Mouse (Mus musculus) spleen, postnatal 14 days (tissue): ENCODE measurements around the gene Surf4.

Source experiments
- DNase-seq, 2 experiments: peaks; one replicate each; pipeline ENCODE4 v3.0.0; 2021 to 2022; ENCODE audit warnings: low spot score in 2 of 2

The Surf4 gene

DNA sequence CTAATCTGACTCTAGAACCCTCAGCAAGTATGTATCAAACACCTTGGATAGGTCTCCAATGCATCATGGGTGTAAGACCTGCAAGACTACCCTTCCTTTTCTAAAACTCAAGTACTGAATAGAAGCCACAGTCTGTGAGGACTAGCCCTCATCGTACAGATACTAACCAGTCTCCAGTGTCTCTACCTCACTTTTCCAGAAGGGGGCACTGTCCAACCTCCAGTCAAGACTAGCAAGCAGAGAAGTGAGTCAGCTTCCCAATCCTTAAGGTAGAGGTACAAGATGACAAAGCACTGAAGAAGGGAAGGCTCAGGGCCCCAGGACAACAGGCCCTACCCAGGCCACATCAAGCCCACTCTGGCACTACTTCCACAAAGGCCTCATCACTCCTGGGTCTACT, 3.3 kb downstream of the Surf4 start:
- DNase-seq = peak; percentile 29 to 67

DNA sequence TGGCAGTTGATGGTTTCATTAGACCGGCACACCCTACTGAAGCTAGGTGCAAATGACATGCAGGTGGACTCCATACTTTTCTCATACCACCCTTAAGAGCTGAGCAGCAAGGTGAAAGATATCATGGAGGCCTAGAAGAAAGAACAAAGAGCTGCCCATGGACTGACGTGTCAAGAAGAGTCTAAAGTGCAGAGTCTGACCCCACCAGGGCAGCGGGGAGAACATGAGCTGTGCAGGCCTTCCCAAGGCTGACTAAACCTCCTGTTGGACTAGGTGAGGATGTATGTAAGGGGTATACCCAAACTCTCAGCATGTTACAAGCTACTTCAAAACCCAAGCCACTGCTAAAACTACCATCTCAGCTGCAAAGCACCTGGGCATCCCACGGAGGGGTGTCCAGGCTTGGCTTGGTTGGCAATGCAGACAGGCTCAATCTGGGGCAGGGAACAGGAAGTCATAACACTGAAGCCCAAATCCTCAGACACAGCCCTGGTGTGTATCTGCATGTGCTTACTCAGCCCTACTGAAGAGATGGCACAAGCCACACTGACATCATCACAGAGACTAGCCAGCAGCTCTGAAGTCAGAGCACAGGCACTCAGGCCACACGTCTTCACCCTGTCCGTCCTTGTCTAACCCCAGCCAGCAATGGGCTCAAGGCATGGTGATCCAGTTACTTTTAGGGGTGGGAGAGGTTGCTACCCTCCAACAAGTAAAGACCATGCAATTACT, 5.8 kb downstream of the Surf4 start:
- no peak for DNase-seq

DNA sequence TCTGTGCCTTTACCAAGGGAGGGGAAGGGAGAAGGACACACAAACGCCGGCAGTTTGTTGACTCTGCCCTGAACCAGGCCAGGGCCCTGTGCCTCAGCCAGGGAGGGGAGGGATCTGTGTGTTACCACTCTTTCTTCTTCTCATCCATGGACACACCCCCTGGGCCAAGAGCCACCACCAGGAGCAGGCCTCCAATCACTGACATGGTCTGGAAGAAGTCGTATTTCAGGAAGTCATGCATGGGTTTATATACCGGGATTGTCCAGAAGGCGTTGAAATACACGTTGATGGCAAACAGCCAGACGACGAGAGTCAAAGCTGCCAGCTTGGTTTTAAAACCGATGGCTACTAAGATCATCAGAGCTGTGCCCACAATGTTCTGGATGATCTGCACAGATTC, 11.9 kb downstream of the Surf4 start:
- no peak for DNase-seq

DNA sequence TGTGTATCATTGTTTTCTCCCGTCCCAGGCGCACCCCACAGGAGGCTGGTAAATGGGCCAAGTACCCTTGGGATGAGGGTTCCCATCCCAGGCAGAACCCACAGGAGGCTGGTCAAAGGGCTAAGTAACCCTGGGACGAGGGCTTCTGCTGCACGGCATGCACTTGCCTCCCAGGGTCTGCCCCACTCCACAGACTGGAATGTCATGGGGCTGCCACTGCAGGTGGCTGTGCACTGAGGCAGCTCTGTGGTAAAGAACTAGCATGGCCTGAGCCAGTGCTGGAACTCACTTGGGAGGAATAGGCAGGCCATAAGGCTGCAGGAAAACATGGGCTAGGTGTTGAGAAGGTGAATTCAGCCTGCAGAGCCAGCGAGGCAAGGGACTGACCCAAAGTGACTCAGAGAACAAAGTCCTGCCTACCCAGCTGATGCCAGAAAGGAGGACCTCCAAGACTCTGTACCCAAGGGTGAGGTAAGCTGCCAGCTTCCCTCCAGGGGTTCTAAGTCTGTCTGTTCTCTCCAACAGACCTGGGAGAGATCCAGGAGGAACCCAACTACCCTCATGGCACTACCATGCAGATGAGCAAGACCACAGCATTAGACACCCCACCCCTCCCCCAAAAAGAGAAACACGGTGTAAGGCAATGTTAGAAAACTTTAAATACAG, 13.4 kb downstream of the Surf4 start:
- DNase-seq = no peak

DNA sequence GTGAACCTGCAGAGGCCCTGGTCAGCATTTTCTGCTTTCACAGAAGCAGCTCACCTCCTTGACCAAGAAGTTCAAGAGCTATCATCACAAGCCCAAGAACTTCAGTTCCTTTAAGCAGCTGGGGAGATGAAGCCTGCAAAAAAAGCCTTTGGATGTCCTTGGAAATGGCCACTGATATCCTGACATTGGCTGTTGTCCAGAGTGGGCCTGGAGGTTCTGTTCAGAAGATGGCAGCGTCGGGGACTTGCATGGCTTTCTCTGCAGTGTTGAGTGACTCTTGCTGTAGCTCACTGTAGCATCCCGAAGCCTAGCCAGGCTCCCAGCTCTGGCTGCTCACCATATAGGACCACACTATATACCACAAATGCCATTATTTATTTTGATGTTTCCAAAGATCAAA, 14.0 kb downstream of the Surf4 start:
- no peak for DNase-seq

DNA sequence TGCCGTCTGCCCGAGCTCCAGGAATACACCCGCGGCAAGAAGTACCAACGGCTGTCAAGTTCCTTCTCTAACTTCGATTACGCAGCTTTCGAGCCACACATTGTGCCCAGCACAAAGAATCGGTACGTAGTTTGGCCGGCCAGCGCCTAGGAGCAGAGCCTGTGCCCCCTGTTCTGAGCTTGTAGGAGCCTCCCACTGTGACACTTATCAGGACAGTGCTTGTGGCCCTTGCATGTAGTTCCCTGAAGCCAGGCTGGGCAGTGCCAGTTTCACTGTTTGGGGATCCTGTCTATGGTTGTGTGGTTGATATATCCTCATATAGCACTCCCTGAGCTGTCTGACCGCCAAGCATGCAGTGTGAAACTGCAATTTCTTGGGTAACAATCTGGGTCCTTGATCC, 17.0 kb downstream of the Surf4 start:
- no peak for DNase-seq

DNA sequence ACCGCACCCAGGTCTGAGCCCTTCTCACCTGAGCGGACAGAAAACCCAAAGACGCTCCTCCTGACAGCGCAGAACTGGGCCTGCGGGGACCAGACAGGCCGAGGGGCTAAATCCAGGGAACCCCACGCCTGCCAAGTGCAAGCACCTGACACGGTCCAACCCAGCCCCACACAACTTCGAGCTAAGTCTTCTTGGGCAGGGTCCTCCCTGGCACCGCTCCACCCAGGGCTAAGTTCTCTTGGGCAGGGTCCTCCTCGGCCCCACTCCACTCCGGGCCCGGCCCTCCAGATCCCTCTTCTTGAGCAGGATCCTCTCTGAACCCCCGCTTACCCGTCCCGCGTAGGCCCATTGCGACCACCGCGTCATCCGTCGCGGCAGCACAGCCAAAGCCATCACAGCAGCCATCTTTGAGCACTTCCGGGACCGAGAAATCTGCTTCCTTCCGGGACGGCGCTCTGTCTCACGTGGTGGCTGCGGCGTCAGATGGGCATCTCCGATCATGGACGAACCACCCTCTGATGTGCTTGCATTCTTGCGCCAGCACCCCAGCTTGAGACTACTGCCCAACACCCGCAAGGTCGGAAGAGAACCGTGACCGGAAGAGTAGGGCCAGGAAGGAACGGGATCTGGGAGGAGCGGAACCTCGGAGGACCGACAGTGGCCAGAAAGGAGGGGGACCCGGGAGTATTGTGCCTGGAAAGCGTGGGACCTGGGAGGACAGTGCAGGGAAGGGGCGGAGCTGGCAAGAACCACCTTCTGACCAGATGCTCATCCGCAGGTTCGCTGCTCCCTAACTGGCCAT, 17.6 kb downstream of the Surf4 start, which contains the start of the genes Surf2 and Surf1:
Gene Surf2 (plus strand): TSS at position 441 of the 802 bp plus-strand sequence.
Gene Surf1 (minus strand): TSS at position 604 of the 802 bp plus-strand sequence.
- peak; percentile 49 to 69 for DNase-seq

DNA sequence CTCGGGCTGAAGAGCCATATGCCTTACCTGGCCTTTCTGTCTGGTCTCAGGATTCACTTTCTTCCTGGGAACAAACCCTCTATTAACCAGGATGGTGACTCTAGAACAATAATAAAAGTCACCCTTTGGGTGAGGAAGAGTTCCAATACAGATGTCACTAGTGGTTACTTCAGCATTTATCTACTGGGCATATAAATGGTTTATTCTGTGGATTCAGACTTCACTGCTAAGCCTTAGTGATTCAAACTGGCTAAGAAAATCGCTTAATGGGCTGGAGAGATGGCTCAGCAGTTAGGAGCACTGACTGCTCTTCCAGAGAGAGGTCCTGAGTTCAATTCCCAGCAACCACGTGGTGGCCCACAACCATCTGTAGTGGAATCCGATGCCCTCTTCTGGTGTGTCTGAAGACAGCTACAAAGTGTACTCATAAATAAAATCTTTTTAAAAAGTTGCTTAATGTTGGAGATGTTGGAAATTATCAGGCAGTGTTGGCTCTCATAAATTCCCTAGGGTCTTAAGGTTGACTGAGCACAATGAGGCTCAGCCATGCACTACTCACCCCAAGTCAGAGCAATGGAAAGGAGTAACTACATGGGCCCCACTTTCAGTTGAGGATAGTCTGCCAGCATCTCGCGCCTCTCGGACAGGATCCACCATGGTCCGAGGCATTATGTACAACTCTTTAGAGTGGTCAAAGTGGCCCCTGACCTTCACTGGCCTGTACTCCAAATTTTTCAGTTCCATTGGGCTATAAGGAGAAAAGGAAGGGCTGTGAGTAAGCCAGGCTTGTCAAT, 19.4 kb downstream of the Surf4 start:
- DNase-seq = no peak

DNA sequence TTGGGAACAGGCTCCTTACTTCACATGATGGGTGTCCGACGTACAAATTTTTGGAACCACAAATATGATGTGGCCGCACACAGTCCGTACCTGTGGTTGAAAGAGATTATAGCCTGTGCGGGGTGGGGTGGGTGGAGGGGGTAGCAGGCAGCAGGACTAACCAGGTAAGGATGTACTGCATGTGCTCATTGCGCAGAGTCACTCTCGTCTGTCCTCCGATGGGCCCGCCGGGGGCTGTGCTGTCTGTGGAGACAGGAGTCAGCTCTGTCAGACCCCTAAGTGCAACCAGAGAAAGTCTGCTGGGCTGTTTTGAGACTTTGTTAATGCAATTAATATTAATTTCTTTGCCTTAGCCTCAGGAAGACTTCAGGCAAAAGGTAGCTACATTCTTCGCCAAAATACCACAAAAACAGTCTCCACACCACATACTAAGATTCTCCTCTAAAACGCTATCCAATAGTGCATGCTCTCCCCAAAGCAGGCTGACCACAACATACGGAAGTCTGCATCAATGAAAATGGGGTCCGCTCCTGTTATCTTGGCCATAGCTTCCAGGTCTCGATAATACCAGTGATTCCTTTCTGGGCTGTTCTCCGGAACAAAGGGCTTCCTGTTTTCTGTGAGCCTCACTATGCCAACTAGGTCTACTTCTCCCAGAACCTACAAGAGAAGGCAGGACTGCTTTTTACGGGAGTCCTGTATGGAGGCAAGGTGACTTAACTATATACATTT, 20.1 kb downstream of the Surf4 start:
- no peak for DNase-seq

DNA sequence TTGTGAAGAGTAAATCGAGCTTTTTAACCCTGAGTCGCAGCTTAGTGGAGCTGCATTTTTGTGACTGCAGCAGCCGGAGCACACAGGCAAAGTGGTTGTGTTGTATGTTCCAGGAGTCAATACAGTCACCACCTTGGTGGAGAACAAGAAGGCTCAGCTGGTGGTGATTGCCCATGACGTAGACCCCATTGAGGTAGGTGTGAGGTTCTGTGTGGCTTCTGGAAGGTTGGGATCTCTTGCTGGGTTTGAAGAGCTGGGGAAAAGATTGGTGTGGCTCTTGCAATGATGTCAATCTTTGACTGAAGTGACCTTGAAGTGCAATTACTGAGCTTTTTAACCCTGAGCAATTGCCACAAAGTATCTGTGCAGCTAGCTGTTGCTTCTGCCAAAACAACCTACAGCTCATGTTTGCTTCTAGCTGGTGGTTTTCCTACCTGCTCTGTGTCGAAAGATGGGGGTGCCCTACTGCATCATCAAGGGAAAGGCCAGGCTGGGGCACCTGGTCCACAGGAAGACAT, 21.4 kb downstream of the Surf4 start:
- DNase-seq = no peak

DNA sequence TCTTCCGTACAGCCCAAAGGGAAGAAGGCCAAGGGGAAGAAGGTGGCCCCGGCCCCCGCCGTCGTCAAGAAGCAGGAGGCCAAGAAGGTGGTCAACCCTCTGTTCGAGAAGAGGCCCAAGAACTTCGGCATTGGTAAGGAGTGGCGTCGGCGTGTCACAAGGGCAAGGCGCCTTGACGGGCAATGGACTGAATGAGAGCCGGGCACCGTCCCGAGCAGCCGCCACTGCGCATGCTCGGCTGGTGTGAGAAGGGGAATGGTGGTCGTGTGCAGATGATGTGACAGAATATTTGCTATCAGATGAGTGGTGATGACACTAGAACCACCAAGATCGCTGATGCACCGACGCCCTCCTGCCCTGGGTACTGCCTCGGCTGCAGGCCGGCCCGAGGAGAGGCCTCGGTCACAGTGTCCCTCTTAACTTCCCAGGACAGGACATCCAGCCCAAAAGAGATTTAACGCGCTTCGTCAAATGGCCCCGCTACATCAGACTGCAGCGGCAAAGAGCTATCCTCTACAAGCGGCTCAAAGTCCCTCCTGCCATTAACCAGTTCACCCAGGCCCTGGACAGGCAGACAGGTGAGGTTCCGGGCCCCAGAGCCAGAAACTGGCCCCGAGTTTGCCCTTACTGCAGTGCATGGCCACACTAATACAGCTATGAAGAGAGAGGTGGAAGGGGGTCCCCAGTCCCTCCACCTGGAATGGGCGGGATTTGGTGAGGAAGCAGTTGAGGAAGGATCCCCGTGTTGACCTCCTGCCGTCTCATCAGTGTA, 22.5 kb downstream of the Surf4 start:
- peak in 1 of 2 experiments; percentile 41 for DNase-seq

DNA sequence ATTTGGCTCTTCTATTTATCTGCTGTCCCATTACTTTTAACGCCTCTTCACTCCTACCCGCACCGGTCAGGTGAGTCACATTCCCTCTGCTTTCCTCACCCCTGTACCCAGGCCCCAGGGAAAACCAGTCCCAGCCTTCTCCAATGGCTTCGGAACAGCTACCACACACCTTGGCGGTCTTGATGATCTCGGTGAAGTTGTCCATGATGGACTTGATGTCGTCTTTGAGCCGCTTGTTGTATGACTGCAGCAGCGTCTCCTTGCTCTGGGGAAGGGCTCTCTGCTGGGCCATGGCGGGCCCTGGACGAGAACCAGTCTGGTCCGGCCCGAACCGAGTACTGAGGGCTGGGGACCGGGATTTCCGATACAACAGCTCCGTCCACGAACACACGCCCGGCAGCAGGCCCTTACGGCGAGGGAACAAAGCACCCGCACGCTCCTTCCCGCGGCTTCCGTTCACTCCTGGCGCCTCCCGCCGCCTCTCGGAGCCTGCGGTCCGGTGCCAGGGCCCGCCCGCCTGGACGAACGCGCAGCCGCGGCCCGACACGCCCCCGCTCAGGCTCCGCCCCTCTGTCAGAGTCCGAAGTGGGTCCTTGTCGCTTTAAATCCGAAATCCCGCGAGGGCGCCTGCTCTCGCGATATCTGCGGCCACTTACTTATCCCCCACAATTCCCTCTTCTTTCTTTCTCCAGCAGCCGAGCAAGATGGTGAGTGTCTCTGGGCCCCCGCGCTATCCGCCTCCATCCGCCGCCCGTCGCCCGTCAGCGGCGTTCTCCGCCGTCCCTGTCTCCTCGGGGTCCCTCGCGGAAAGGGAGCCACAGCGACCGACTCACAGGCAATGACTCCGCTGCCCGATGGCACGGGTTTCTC, 23.4 kb downstream of the Surf4 start, which contains the start of the genes Med22 and Rpl7a:
Gene Med22 (minus strand): TSS at position 554 of the 870 bp plus-strand sequence.
Gene Rpl7a (plus strand): TSS at position 641 of the 870 bp plus-strand sequence.
- DNase-seq = peak; percentile 100

DNA sequence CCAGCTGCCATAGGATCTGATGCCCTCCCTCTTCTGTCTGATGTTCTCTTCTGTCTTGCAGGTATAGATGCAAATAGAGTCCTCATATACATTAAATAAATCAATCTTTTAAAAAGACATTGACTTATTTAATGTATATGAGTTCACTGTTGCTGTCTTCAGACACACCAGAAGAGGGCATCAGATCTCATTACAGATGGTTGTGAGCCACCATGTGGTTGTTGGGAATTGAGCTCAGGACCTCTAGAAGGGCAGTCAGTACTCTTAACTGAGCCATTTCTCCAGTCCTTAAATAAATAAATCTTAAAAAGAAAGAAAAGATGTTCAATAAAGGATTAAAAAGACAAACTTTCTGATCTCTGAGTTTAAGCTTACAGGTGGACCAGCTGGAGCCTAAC, 24.3 kb downstream of the Surf4 start:
- DNase-seq = no peak

DNA sequence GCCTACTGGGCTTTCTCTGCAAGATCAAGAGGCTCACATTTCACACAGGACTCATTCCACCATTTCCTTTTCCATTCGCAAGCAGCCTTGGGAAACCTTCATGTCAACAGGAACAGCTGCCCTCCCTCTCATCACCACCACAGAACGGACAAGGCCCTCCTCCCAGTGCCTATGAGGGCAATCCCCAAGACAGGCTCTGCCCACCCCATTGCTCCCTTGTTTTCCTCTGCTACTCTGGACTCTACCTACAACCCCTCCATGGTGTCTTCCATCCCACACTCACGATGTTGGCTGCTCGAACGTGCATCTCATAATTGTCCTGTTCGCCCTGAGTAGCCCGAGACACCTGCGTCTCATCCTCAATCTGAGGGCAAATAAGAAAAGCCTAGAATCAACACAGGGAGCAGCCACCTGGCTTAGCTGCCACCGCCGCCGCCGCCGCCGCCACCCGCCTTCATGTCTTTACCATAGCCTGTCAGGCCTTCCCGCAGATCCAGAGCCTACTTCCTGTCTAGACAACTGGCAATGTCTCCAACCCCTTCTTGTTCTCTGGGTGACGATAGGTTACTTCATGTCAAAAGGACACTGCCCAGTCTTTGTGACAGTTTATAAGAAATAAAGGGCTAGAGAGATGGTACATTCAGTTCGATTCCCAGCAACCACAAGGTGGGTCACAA, 24.9 kb downstream of the Surf4 start:
- DNase-seq = no peak

DNA sequence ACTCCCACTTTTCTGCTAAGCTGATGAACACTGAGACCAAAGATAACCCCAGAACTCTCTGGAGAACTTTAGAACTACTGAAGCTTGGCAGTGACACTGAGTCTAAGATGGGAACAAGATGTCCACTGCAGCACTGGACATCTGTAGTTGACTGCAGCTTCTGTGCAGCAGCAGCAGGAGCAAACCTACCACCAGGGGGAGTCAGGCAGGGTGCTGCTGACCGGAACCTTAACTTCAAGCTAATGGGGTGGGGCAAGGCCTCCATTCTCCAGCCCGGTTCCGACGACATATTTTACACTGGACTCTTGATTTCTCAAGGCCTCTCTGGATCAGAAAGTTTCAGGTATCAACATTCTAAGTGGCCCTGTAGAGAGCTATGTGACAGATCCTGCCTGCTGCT, 26.6 kb downstream of the Surf4 start:
- peak in 1 of 2 experiments; percentile 35 for DNase-seq

DNA sequence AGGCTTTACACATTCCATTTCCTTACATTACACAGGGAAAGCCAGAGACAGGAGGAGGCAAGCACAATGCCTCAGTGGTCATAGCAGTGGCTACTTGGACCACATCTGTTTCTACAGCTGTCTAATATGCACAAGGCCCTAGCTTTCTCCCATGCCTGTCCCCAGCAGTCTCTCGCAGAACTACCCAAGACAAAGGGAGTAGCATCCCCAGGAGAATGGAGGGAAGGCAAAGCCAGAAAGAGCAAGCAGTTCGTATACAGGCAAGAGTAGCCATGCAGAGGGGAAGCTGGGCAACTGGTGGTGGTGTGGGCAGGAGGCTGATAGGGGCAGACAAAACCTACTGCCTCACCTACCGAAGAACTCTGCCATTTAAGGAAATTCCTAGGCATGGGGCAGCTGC, 27.3 kb downstream of the Surf4 start:
- DNase-seq = no peak

DNA sequence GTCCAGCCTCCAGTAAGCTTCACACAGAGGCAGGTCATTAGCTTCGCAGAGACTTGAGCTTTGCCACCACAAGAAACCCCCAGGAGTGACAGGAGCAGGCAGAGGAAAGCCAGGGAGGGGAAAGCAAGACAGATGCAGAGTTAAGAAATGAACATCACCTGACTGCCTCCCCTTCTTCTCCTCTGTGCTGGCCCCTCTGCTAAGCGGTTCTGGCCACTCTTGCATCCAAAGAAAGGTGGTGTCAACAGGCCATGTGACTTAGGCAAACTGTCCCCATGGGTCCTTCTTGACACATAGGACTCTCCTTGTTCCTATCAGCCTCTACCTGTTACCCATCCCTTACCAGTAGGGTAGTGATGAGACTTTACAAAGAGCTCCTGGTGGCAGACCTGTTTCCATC, 27.8 kb downstream of the Surf4 start:
- DNase-seq = no peak

DNA sequence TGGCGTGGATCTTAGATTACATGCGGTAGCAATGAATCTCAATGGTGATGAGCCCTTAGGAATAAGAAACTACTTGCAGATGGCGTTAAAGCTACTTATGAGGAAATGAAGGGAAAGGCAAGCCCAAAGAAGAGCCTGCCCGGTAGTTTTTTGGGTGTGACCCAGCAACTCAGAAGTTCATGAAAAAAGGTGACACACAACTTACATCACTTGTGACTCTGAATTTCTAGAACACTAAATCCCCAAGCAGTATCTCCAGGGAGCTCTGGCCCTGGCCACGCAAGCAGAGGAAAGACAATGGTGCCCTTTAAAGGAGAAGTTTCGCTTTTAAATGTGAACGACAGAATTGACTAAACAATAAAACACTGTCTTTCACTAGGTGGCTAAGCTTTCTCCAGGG, 30.4 kb downstream of the Surf4 start:
- no peak for DNase-seq
